Mouse (Mus musculus) right cerebral cortex, adult 18-20 months (tissue): ENCODE results near the gene Diras2.
"Not testable (repeated sequence)": the region's sequence is repeated elsewhere in the genome, so short reads cannot be mapped to it uniquely, and the experiment has no call there.

Experiments
- DNase-seq: peaks from one replicate; pipeline ENCODE4 v3.0.0; 2022; ENCODE audit warnings: mixed read lengths

Gene Diras2

GRCm38 (mm10) chr13:52516051-52516450 is 15.0 kb downstream of the Diras2 start:
- no peak for DNase-seq

GRCm38 (mm10) chr13:52513554-52513953 is 17.5 kb downstream of the Diras2 start:
- no peak for DNase-seq

GRCm38 (mm10) chr13:52512356-52512755 is 18.7 kb downstream of the Diras2 start:
- DNase-seq = no peak

- no peak for DNase-seq
Observed at GRCm38 (mm10) chr13:52510172-52510880, 20.8 kb downstream of the Diras2 start.

GRCm38 (mm10) chr13:52507460-52508293 is 23.4 kb downstream of the Diras2 start:
- DNase-seq = no peak

GRCm38 (mm10) chr13:52506822-52507221 is 24.3 kb downstream of the Diras2 start:
- not testable (repeated sequence) for DNase-seq

- not testable (repeated sequence) for DNase-seq
Observed at GRCm38 (mm10) chr13:52505683-52506285, 25.3 kb downstream of the Diras2 start.

GRCm38 (mm10) chr13:52501686-52502085 is 29.4 kb downstream of the Diras2 start:
- DNase-seq = peak; percentile 88

GRCm38 (mm10) chr13:52497029-52497550 is 34.0 kb downstream of the Diras2 start:
- no peak for DNase-seq

GRCm38 (mm10) chr13:52488821-52489220 is 42.3 kb downstream of the Diras2 start:
- DNase-seq = no peak

GRCm38 (mm10) chr13:52484064-52484463 is 47.0 kb downstream of the Diras2 start:
- DNase-seq = no peak

- no peak for DNase-seq
Observed at GRCm38 (mm10) chr13:52481786-52482185, 49.3 kb downstream of the Diras2 start.

GRCm38 (mm10) chr13:52479146-52479545 is 51.9 kb downstream of the Diras2 start:
- no peak for DNase-seq

- DNase-seq = no peak
Observed at GRCm38 (mm10) chr13:52476998-52477601, 54.0 kb downstream of the Diras2 start.

- no peak for DNase-seq
Observed at GRCm38 (mm10) chr13:52476222-52476621, 54.9 kb downstream of the Diras2 start.

- DNase-seq = no peak
Observed at GRCm38 (mm10) chr13:52475264-52475663, 55.8 kb downstream of the Diras2 start.

GRCm38 (mm10) chr13:52474807-52475206 is 56.3 kb downstream of the Diras2 start:
- no peak for DNase-seq

- peak; percentile 61 for DNase-seq
Observed at GRCm38 (mm10) chr13:52469795-52470690, 61.0 kb downstream of the Diras2 start.

- DNase-seq = no peak
Observed at GRCm38 (mm10) chr13:52465141-52465540, 65.9 kb downstream of the Diras2 start.

- DNase-seq = no peak
Observed at GRCm38 (mm10) chr13:52459982-52460381, 71.1 kb downstream of the Diras2 start.

GRCm38 (mm10) chr13:52457889-52458324 is 73.2 kb downstream of the Diras2 start:
- peak; percentile 59 for DNase-seq
